Mouse (Mus musculus) adrenal gland, adult (tissue): ENCODE measurements around the gene Galntl6.

Experiments used
- DNase-seq, 2 experiments: peaks; one replicate each; pipeline ENCODE4 v3.0.0; 2022 to 2023; ENCODE audit warnings: low spot score in 1 of 2; ENCODE audit not compliant: inconsistent age in 2 of 2

Gene Galntl6

GRCm38 (mm10) chr8:57888831-57889230, 1023.6 kb downstream of the Galntl6 start:
- no peak for DNase-seq

- no peak for DNase-seq
Observed at GRCm38 (mm10) chr8:57879452-57879851, 1033.0 kb downstream of the Galntl6 start.

GRCm38 (mm10) chr8:57849074-57849473, 1063.4 kb downstream of the Galntl6 start:
- DNase-seq, result no peak

GRCm38 (mm10) chr8:57843461-57843860, 1069.0 kb downstream of the Galntl6 start:
- no peak for DNase-seq

- DNase-seq, result no peak
Observed at GRCm38 (mm10) chr8:57842462-57843391, 1069.7 kb downstream of the Galntl6 start.

- DNase-seq, result no peak
Observed at GRCm38 (mm10) chr8:57841446-57841845, 1071.0 kb downstream of the Galntl6 start.

GRCm38 (mm10) chr8:57837384-57837783, 1075.1 kb downstream of the Galntl6 start:
- no peak for DNase-seq

GRCm38 (mm10) chr8:57836981-57837380, 1075.5 kb downstream of the Galntl6 start:
- DNase-seq, result no peak

GRCm38 (mm10) chr8:57836201-57836883, 1076.1 kb downstream of the Galntl6 start:
- DNase-seq, result no peak

GRCm38 (mm10) chr8:57823151-57823550, 1089.3 kb downstream of the Galntl6 start:
- no peak for DNase-seq

- DNase-seq, result no peak
Observed at GRCm38 (mm10) chr8:57816034-57816433, 1096.4 kb downstream of the Galntl6 start.

- DNase-seq, result no peak
Observed at GRCm38 (mm10) chr8:57807060-57807459, 1105.4 kb downstream of the Galntl6 start.

- DNase-seq, result no peak
Observed at GRCm38 (mm10) chr8:57805094-57805493, 1107.3 kb downstream of the Galntl6 start.

- no peak for DNase-seq
Observed at GRCm38 (mm10) chr8:57803821-57804220, 1108.6 kb downstream of the Galntl6 start.

- peak in 1 of 2 experiments; percentile 35 for DNase-seq
Observed at GRCm38 (mm10) chr8:57801197-57801596, 1111.2 kb downstream of the Galntl6 start.

GRCm38 (mm10) chr8:57800327-57800726, 1112.1 kb downstream of the Galntl6 start:
- peak; percentile 51 to 96 for DNase-seq

- DNase-seq, result peak; percentile 60 to 87
Observed at GRCm38 (mm10) chr8:57799797-57800204, 1112.6 kb downstream of the Galntl6 start.

- DNase-seq, result no peak
Observed at GRCm38 (mm10) chr8:57793455-57793854, 1119.0 kb downstream of the Galntl6 start.

- no peak for DNase-seq
Observed at GRCm38 (mm10) chr8:57792246-57792645, 1120.2 kb downstream of the Galntl6 start.

GRCm38 (mm10) chr8:57791309-57791721, 1121.1 kb downstream of the Galntl6 start:
- peak; percentile 15 to 72 for DNase-seq

GRCm38 (mm10) chr8:57779551-57779950, 1132.9 kb downstream of the Galntl6 start:
- no peak for DNase-seq
